Mouse (Mus musculus): Measurements from ENCODE around the gene Cabp4. TPM values are rescaled to one million over a fixed set of nuclear protein-coding genes. Genes with fewer than 3 reads are reported as not detected.
A peak's percentile ranks its signal among the peaks of the same experiment; 100 is the strongest.

Gene Cabp4
- polyA plus RNA-seq, 1 experiment, result 0.05 TPM

DNA sequence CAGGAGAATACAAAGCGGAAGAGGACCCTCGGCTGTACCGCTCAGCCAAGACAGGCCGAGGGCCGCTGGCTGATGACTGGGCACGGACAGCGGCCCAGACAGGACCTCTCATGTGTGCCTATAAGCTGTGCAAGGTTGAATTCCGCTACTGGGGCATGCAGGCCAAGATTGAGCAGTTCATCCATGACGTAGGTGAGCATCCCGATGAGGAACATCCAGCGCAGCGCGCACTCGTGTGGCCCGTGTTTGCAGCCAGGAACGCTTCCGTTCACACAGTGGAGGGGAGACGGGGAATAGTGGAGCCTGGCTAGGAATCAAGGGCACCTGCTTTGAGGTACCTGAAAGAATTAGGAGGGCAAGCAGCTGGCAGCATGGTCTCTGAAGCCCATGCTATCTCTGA is 40.5 kb downstream of the Cabp4 start:
- Histone ChIP-seq H3K36me3 (ENCODE audit: control insufficient read depth) (peaks cover 11% of the 10 kb centered on the region), H3K9me3 (ENCODE audit: control insufficient read depth, low read length) (peaks cover 8% of the 10 kb centered on the region; the same call in 1 of the 2 replicates), H3K27me3 (ENCODE audit: control insufficient read depth) (peaks cover 46% of the 10 kb centered on the region), H3K4me1 (ENCODE audit: control insufficient read depth) (peaks cover 28% of the 10 kb centered on the region), H3K4me3 (replicated peaks) (no peak overlapping the region)
- TF ChIP-seq GATA1 (IDR thresholded peaks at IDR 0.05; ENCODE audit: low read length), result no peak
- TF ChIP-seq TAL1 (IDR thresholded peaks at IDR 0.05; ENCODE audit: low read length), result no peak

DNA sequence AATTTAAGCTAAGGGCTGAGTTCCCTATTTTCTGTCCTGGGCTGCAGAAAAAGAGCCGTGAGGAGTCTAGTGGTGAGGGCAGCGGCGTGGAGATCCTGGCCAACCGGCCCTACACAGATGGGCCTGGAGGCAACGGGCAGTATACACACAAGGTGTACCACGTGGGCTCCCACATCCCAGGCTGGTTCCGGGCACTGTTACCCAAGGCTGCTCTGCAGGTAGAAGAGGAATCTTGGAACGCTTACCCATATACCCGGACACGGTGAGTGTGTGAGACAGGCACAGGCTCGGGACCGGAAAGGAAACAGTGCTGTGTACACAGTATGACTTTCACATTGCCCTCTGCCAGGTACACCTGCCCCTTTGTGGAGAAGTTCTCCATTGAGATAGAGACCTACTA is 41.2 kb downstream of the Cabp4 start:
- Histone ChIP-seq H3K36me3 (ENCODE audit: control insufficient read depth) (peaks cover 16% of the 10 kb centered on the region), H3K27me3 (ENCODE audit: control insufficient read depth) (peaks cover 46% of the 10 kb centered on the region), H3K4me3 (replicated peaks) (no peak overlapping the region), H3K4me1 (ENCODE audit: control insufficient read depth) (peaks cover 35% of the 10 kb centered on the region), H3K9me3 (ENCODE audit: control insufficient read depth, low read length) (peaks cover 8% of the 10 kb centered on the region; the same call in 1 of the 2 replicates)
- TF ChIP-seq GATA1 (IDR thresholded peaks at IDR 0.05; ENCODE audit: low read length) (no peak), TAL1 (IDR thresholded peaks at IDR 0.05; ENCODE audit: low read length) (no peak)

DNA sequence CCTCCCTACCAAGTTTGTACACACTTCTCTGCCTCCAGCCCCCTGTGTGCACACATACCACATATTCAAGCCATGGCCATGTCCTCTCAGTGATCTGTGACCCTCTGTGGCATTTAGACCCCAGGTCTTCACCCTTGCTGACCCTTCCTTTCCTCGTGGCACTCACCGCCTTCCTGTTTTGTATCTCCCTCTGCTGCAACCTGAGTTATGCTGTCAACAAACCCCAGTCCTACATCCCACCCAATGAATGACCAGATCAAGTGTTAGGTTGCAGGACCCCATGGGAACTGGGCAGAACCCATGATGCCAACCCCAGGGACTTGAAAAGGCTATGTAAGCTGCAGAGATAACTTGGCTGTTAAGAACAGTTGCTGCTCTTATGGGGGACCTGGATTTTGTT is 41.8 kb downstream of the Cabp4 start:
- H3K9me3 ChIP-seq (ENCODE audit: control insufficient read depth, low read length), result peaks cover 8% of the 10 kb centered on the region; the same call in 1 of the 2 replicates
- peaks cover 39% of the 10 kb centered on the region for H3K4me1 ChIP-seq (ENCODE audit: control insufficient read depth)
- peaks cover 46% of the 10 kb centered on the region for H3K27me3 ChIP-seq (ENCODE audit: control insufficient read depth)
- H3K36me3 ChIP-seq (ENCODE audit: control insufficient read depth), result peaks cover 16% of the 10 kb centered on the region
- H3K4me3 ChIP-seq (replicated peaks), result no peak overlapping the region
- no peak for TF ChIP-seq TAL1 (IDR thresholded peaks at IDR 0.05; ENCODE audit: low read length)
- no peak for TF ChIP-seq GATA1 (IDR thresholded peaks at IDR 0.05; ENCODE audit: low read length)

DNA sequence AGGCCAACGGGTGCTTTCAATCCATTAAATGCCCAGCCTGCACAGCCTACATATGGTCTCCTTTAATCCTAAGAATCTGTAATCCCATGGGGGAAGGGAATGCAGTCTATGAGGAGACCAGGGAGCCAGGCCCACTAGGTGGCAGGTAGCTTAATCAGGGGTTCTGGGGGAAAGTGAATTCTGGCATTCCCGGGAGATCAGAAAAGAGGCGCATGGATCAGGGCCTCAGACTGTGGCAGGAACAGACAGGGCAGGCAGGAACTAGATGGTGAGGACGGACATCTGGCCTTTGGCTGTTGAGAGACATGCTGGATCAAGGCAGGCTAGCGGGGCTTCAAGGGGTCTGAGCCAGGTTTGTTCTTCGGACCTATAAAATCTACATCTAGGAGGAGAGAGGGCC is 42.4 kb downstream of the Cabp4 start:
- TF ChIP-seq TAL1 (IDR thresholded peaks at IDR 0.05; ENCODE audit: low read length) (no peak), GATA1 (IDR thresholded peaks at IDR 0.05; ENCODE audit: low read length) (no peak)
- peaks cover 43% of the 10 kb centered on the region for H3K4me1 ChIP-seq (ENCODE audit: control insufficient read depth)
- H3K27me3 ChIP-seq (ENCODE audit: control insufficient read depth), result peaks cover 46% of the 10 kb centered on the region
- peaks cover 8% of the 10 kb centered on the region; the same call in 1 of the 2 replicates for H3K9me3 ChIP-seq (ENCODE audit: control insufficient read depth, low read length)
- H3K4me3 ChIP-seq (replicated peaks), result no peak overlapping the region
- H3K36me3 ChIP-seq (ENCODE audit: control insufficient read depth), result peaks cover 15% of the 10 kb centered on the region

DNA sequence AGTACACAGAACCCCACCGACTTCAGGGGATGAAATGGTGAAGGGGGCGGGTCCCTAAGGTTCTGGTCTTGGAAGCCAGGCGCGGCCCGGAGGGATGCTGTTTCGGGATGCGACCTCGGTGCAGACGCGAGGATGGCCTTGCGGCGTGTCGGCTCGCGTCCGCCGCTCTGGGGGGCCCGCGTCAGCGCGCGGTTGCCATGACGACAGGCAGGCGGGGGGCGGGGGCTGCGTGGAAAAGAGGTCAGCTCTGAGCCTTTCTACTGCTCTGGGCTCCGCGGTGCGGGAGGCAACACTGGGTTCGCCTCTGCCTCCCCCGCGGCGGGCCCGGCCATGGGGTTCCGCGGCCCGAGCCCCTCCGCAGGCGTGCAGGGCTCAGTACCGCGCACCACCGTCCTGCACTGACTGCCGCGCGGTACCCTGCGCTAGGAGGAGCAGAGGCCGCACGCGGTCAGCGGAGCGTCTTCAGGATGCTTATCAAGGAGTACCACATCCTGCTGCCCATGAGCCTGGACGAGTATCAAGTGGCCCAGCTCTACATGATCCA is 43.0 kb downstream of the Cabp4 start:
- Histone ChIP-seq H3K9me3 (ENCODE audit: control insufficient read depth, low read length) (peaks cover 8% of the 10 kb centered on the region; the same call in 1 of the 2 replicates), H3K4me3 (replicated peaks) (peak overlapping the region; percentile 83), H3K36me3 (ENCODE audit: control insufficient read depth) (peaks cover 14% of the 10 kb centered on the region), H3K27me3 (ENCODE audit: control insufficient read depth) (peaks cover 46% of the 10 kb centered on the region), H3K4me1 (ENCODE audit: control insufficient read depth) (peaks cover 50% of the 10 kb centered on the region)
- TF ChIP-seq GATA1 (IDR thresholded peaks at IDR 0.05; ENCODE audit: low read length) (no peak), TAL1 (IDR thresholded peaks at IDR 0.05; ENCODE audit: low read length) (no peak)

DNA sequence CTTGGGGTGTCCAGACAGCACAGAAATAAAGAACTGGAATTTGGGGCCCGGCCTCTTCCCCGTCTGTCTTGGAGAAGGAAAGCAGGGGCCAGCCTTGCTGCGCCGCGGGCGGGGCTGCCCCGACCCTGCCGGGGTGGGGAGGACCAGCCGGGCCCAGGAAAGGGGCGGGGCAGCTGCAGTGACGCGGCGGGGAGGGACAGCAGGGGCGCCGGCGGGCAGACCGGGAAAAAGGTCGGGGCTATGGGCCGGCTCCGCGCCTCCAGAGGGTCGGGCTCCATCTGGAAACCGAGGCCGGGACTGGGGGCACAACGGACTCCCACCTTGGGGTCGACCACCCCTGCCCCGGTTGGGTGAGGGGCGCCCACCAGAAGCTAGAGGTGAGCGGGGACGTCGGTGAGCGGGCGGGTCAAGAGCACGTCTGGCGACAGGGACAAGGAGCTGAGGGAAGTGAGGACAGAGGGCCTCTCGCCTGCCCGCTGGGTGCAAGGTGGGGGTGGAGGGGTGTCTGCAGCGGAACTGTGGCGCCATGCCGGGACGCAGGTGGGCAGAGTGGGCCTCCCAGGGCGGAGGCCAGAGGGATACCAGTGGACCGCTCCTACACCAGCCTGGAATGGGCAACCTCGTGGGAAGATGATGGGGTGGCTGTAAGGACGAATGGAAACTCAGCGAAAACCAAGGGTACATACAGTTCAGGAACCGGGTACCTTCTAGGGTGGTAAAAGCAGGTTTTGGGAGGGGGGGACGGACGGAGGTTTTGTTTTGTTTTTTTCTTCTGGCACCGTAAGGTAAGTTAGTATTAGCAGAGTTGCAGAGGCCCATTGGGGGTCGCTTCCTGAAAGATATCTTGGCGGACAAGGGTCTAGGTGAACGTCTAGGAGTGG is 43.8 kb downstream of the Cabp4 start, which contains the start of gene Pitpnm1:
TSS of gene Pitpnm1 (plus strand) at position 162 of the 881 bp plus-strand sequence.
- Histone ChIP-seq H3K4me3 (replicated peaks) (peak within 1 kb of the TSS; percentile 83), H3K27me3 (ENCODE audit: control insufficient read depth) (peaks cover 46% of the 10 kb centered on the region), H3K36me3 (ENCODE audit: control insufficient read depth) (peaks cover 14% of the 10 kb centered on the region), H3K4me1 (ENCODE audit: control insufficient read depth) (peaks cover 52% of the 10 kb centered on the region), H3K9me3 (ENCODE audit: control insufficient read depth, low read length) (peaks cover 8% of the 10 kb centered on the region; the same call in 1 of the 2 replicates)
- TF ChIP-seq TAL1 (IDR thresholded peaks at IDR 0.05; ENCODE audit: low read length) (no peak), GATA1 (IDR thresholded peaks at IDR 0.05; ENCODE audit: low read length) (no peak)

DNA sequence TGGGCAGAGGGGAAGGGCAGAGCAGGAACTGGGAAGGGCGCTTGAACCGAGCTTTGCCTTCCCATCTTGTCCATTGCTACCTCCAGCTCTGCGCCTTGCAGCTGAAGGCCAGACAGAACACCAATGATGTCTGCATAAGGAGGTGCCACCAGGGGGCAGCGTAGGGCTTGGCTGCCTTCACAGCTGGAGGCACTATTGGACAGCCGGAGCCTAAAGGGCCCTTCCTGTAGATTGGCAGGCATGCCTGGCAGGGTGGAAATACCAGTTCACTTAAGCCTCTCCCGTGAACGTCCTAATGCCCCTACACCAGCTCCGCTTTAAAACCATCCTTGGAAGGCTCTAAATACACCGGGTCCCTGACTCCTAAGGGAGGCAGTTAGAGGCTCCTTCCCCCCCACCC is 44.8 kb downstream of the Cabp4 start:
- Histone ChIP-seq H3K27me3 (ENCODE audit: control insufficient read depth) (peaks cover 44% of the 10 kb centered on the region), H3K36me3 (ENCODE audit: control insufficient read depth) (peaks cover 14% of the 10 kb centered on the region), H3K4me3 (replicated peaks) (peak overlapping the region; percentile 83), H3K4me1 (ENCODE audit: control insufficient read depth) (peaks cover 52% of the 10 kb centered on the region), H3K9me3 (ENCODE audit: control insufficient read depth, low read length) (peaks cover 8% of the 10 kb centered on the region; the same call in 1 of the 2 replicates)
- TF ChIP-seq GATA1 (IDR thresholded peaks at IDR 0.05; ENCODE audit: low read length) (no peak), TAL1 (IDR thresholded peaks at IDR 0.05; ENCODE audit: low read length) (no peak)

DNA sequence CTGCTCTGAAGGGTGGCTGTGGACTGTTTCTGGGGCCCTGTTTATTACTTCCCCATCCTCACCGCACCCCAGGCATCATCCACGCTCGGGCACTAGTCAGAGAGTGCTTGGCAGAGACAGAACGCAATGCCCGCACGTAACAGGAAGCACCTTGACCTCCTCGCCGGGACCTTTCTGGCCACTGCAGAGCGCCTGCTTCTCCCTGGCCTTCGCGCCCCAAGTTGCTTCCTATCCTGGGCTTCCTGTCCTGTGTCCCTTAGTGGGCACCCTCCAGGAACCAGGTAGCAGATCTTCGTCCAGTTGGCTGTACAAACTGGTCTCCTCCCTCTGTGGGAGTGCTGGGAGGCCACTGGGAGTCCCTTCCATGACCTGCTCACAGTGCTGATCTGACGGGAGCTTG is 45.4 kb downstream of the Cabp4 start:
- H3K4me3 ChIP-seq (replicated peaks), result peak overlapping the region; percentile 83
- H3K27me3 ChIP-seq (ENCODE audit: control insufficient read depth), result peaks cover 40% of the 10 kb centered on the region
- H3K36me3 ChIP-seq (ENCODE audit: control insufficient read depth), result peaks cover 14% of the 10 kb centered on the region
- TF ChIP-seq GATA1 (IDR thresholded peaks at IDR 0.05; ENCODE audit: low read length), result no peak
- TF ChIP-seq TAL1 (IDR thresholded peaks at IDR 0.05; ENCODE audit: low read length), result no peak
- H3K9me3 ChIP-seq (ENCODE audit: control insufficient read depth, low read length), result peaks cover 8% of the 10 kb centered on the region; the same call in 1 of the 2 replicates
- peaks cover 53% of the 10 kb centered on the region for H3K4me1 ChIP-seq (ENCODE audit: control insufficient read depth)

DNA sequence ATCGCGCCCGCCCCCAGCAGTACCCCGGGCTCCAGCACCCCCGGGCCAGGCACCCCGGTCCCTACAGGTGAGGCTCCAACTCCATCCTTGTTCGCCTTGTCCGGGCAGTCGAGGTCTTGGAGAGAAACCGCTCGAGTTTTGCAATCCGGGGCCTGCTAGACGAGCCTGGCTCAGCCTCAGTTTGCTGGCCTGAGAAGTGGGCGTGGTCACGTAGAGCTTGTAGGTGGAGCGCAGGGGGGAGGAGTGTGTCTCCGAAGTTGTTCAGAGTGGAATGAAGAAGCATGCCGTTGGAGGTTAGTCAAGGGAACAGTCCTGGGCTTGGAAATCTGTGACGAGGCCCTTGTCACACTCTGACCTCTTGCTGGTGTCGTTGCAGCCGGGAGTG is 46.4 kb downstream of the Cabp4 start:
- H3K9me3 ChIP-seq (ENCODE audit: control insufficient read depth, low read length), result peaks cover 8% of the 10 kb centered on the region; the same call in 1 of the 2 replicates
- H3K27me3 ChIP-seq (ENCODE audit: control insufficient read depth), result peaks cover 30% of the 10 kb centered on the region
- peaks cover 58% of the 10 kb centered on the region for H3K4me1 ChIP-seq (ENCODE audit: control insufficient read depth)
- TF ChIP-seq TAL1 (IDR thresholded peaks at IDR 0.05; ENCODE audit: low read length) (no peak), GATA1 (IDR thresholded peaks at IDR 0.05; ENCODE audit: low read length) (no peak)
- H3K36me3 ChIP-seq (ENCODE audit: control insufficient read depth), result peaks cover 14% of the 10 kb centered on the region
- peak overlapping the region; percentile 83 for H3K4me3 ChIP-seq (replicated peaks)
